ENCODE assay signal across 25 mouse cellular contexts in genomic region chr15:96131582-96132091, GRCm38 (mm10).
A peak's percentile ranks its signal among the peaks of the same experiment; 100 is the strongest.
DNase-seq lines count a peak whose midpoint lies in the region; ATAC-seq and TF ChIP-seq lines count a peak whose summit lies in the region.
"Had no signal": no experiment of that assay in that cellular context is flagged by ENCODE, and none has a peak within 500 bp of the region (broad histone marks: within the 10 kb centered on the region; RNA-seq: fewer than 3 reads in every experiment).

No protein-coding gene starts in this region.

- peaks cover 3 to 24% of the 10 kb centered on the region in 2 experiments; a peak in 3 of 4 replicates for H3K4me1 ChIP-seq in ES-E14 (ENCODE audit: control insufficient read depth in 2 of 2, insufficient read depth in 2 of 2, low read length in 2 of 2, poor library complexity in 1 of 2)
- H3K4me1 ChIP-seq in thymus, adult 2 months (replicated peaks; ENCODE audit: control insufficient read depth, insufficient read depth, low read length): peaks cover 14% of the 10 kb centered on the region
- no peaks in the 10 kb centered on the region for H3K4me1 ChIP-seq in hindbrain, embryonic 11.5 days (replicated peaks; ENCODE audit: control insufficient read depth, insufficient read depth, low read length)

- H3K4me2 ChIP-seq in hindbrain, embryonic 11.5 days (replicated peaks; ENCODE audit: low read depth, low read length): no peak overlapping the region
- H3K4me2 ChIP-seq: embryonic facial prominence, embryonic 12.5 days; limb, embryonic 12.5 days; midbrain, embryonic 13.5 days; neural tube, embryonic 13.5 days had no signal

- no peaks in the 10 kb centered on the region for H3K36me3 ChIP-seq in ES-E14 (ENCODE audit: control insufficient read depth, insufficient read depth, low read length, poor library complexity, severe bottlenecking)
- no peaks in the 10 kb centered on the region for H3K36me3 ChIP-seq in thymus, adult 2 months (ENCODE audit: control insufficient read depth, insufficient read depth, low read length)
- H3K36me3 ChIP-seq in hindbrain, embryonic 11.5 days (ENCODE audit: control insufficient read depth, insufficient read depth, low read length): no peaks in the 10 kb centered on the region
- H3K36me3 ChIP-seq: embryonic facial prominence, embryonic 12.5 days; G1E; hindbrain, embryonic 10.5 days; limb, embryonic 12.5 days; midbrain, embryonic 13.5 days; neural tube, embryonic 13.5 days had no signal

- TF ChIP-seq CTCF in thymus, adult 2 months (IDR thresholded peaks at IDR 0.05; ENCODE audit: borderline replicate concordance, control insufficient read depth, extremely low read depth, insufficient read depth, low read length, poor library complexity): no peak

- no peak for ATAC-seq in hindbrain, embryonic 11.5 days (ENCODE audit: low FRiP score)
- ATAC-seq: midbrain, embryonic 13.5 days had no signal

- H3K9me3 ChIP-seq in ES-E14 (ENCODE audit: control insufficient read depth, insufficient read depth, low read depth, low read length): no peaks in the 10 kb centered on the region
- no peaks in the 10 kb centered on the region for H3K9me3 ChIP-seq in hindbrain, embryonic 11.5 days (ENCODE audit: control insufficient read depth, low read length)
- H3K9me3 ChIP-seq: embryonic facial prominence, embryonic 12.5 days; hindbrain, embryonic 10.5 days; limb, embryonic 12.5 days; midbrain, embryonic 13.5 days; neural tube, embryonic 13.5 days had no signal

- no peak overlapping the region for H3K9ac ChIP-seq in ES-E14 (ENCODE audit: insufficient read depth, low read depth, low read length, poor library complexity, severe bottlenecking)
- no peak overlapping the region for H3K9ac ChIP-seq in hindbrain, embryonic 11.5 days (ENCODE audit: low read depth, low read length)
- H3K9ac ChIP-seq: embryonic facial prominence, embryonic 12.5 days; limb, embryonic 12.5 days; midbrain, embryonic 13.5 days; neural tube, embryonic 13.5 days had no signal

- in situ Hi-C loops in ES-E14 (cut with MboI; ENCODE audit: low sequenced_read_pairs in 2 of 2, unreplicated experiment in 2 of 2): no loop called here

- no peak overlapping the region for H3K4me3 ChIP-seq in ES-E14 (ENCODE audit: insufficient read depth in 1 of 2, low read depth in 1 of 2, low read length in 2 of 2, poor library complexity in 1 of 2, severe bottlenecking in 1 of 2)
- no peak overlapping the region for H3K4me3 ChIP-seq in thymus, adult 2 months (ENCODE audit: control insufficient read depth, insufficient read depth, low read length)
- no peak overlapping the region for H3K4me3 ChIP-seq in hindbrain, embryonic 11.5 days (ENCODE audit: low read depth, low read length)
- H3K4me3 ChIP-seq: embryonic facial prominence, embryonic 12.5 days; erythroblast, embryonic 14.5 days; gastrocnemius, adult 2 months; hindbrain, embryonic 10.5 days; limb, embryonic 12.5 days; midbrain, embryonic 13.5 days; neural tube, embryonic 13.5 days had no signal

- H3K27ac ChIP-seq in ES-E14 (ENCODE audit: insufficient read depth, low read depth, low read length, poor library complexity, severe bottlenecking): peak overlapping the region; percentile 6; the same call in 1 of the 2 replicates
- peak overlapping the region; percentile 74; the same call in 1 of the 2 replicates for H3K27ac ChIP-seq in thymus, adult 2 months (ENCODE audit: control insufficient read depth, insufficient read depth, low read length)
- H3K27ac ChIP-seq in hindbrain, embryonic 11.5 days (ENCODE audit: low read depth, low read length): no peak overlapping the region
- H3K27ac ChIP-seq: embryonic facial prominence, embryonic 12.5 days; gastrocnemius, adult 2 months; hindbrain, embryonic 10.5 days; kidney, postnatal 0 days; limb, embryonic 12.5 days; macrophage; midbrain, embryonic 13.5 days; neural tube, embryonic 13.5 days had no signal

- no peak for TF ChIP-seq POLR2A in thymus, adult 2 months (IDR thresholded peaks at IDR 0.05; ENCODE audit: control insufficient read depth, extremely low read depth, insufficient read depth, low read length, poor library complexity)

- peak; percentile 6 for DNase-seq in A20 (ENCODE audit: low read depth, low spot score)
- DNase-seq in ES-E14 (ENCODE audit: low read depth, low spot score): no peak
- DNase-seq in thymus, adult 2 months: peak; percentile 49
- DNase-seq in thymus, postnatal 36 days: peak; percentile 25 to 64
- DNase-seq in urinary bladder, adult 18-20 months (ENCODE audit: low spot score in 2 of 2): no peak
- no peak for DNase-seq in hindbrain, embryonic 11.5 days (ENCODE audit: low spot score)
- DNase-seq in ovary, postnatal 10 days (ENCODE audit: low spot score): no peak
- DNase-seq: adrenal gland, postnatal 14 days; B cell, adult 2 months; cerebellum, adult 11 months; cerebellum, adult 9-10 months; cerebellum, postnatal 36 days; gastrocnemius, adult 2 months; heart, postnatal 14 days; kidney, adult 8-10 months; kidney, postnatal 4 days had no signal

- H3K27me3 ChIP-seq in thymus, adult 2 months (ENCODE audit: control insufficient read depth, insufficient read depth, low read length): no peaks in the 10 kb centered on the region
- H3K27me3 ChIP-seq in hindbrain, embryonic 11.5 days (ENCODE audit: control insufficient read depth, insufficient read depth, low read length): no peaks in the 10 kb centered on the region
- H3K27me3 ChIP-seq: embryonic facial prominence, embryonic 12.5 days; limb, embryonic 12.5 days; midbrain, embryonic 13.5 days; neural tube, embryonic 13.5 days had no signal

TF ChIP-seq in ES-E14, 5 proteins besides CTCF, POLR2A, EP300 and RAD21:
- TF ChIP-seq HCFC1 (IDR thresholded peaks at IDR 0.05; ENCODE audit: borderline replicate concordance, insufficient read depth, low read length): no peak
- TF ChIP-seq ZC3H11A (IDR thresholded peaks at IDR 0.05; ENCODE audit: borderline replicate concordance, low read depth, low read length): no peak
- TF ChIP-seq MAFK (IDR thresholded peaks at IDR 0.05; ENCODE audit: insufficient read depth, low read depth, low read length): no peak
- no peak for TF ChIP-seq CHD2 (IDR thresholded peaks at IDR 0.05; ENCODE audit: low read depth, low read length)
- TF ChIP-seq ZNF384 (IDR thresholded peaks at IDR 0.05; ENCODE audit: low read depth, low read length): no peak

Comparison
In these comparisons a context has a peak if more than half of its experiments do, and no peak if none do; other contexts are left out.
1. DNase-seq: peak in A20 (single experiment), thymus, adult 2 months (single experiment) and thymus, postnatal 36 days (2 of 2); none in ES-E14 (single experiment), urinary bladder, adult 18-20 months (0 of 2), hindbrain, embryonic 11.5 days (single experiment) and ovary, postnatal 10 days (single experiment).